Mouse (Mus musculus): ENCODE data around the gene Rbms3.

Gene Rbms3

GRCm38 (mm10) chr9:117178366-117178765 is 451.3 kb downstream of the Rbms3 start:
- WGBS: 98% methylated on average over 4 of the region's 4 CpGs

DNA sequence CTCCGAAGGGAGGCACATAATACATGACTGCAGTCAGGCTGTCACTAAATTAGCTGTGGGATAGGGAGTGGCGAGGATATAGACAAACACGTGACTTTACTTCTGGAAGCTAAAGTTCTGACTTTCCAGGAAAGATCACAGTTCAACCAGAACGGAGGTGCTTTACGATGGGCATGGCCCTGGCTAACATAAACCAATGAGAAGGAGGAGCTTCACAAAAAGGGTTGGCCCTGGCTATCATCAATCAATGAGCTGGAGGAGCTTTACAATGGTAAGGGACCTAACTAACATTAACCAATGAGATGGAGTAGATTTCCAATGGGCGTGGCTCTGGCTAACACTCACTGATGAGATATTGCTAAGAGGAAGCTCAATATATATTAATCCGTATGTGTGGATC is 457.2 kb downstream of the Rbms3 start:
- WGBS: 94% methylated on average over 7 of the region's 7 CpGs

- WGBS: 90% methylated on average over 5 of the region's 5 CpGs
Measured at GRCm38 (mm10) chr9:117169196-117169595, 460.5 kb downstream of the Rbms3 start.

GRCm38 (mm10) chr9:117163143-117163542 is 466.6 kb downstream of the Rbms3 start:
- 33% methylated on average over 6 of the region's 6 CpGs for WGBS

DNA sequence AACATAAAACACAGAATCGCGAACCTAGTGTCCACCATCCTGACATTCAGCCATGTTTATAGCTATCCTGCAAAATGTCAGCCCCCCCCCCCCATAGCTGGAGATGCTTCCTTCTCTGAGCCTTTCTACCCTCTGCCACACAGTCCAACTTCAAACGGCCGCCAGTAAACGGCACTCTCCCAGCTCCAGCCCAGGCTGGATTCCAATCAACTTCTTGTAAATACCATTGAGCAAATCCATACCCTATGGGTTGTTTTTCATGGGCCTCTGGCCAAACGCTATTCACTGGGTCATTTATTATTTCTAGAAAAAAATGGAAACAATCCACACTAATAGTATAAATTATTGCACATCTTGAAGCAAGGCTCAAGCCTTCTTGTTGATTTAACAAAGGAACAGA is 468.6 kb downstream of the Rbms3 start:
- WGBS: 79% methylated on average over 6 of the region's 6 CpGs

DNA sequence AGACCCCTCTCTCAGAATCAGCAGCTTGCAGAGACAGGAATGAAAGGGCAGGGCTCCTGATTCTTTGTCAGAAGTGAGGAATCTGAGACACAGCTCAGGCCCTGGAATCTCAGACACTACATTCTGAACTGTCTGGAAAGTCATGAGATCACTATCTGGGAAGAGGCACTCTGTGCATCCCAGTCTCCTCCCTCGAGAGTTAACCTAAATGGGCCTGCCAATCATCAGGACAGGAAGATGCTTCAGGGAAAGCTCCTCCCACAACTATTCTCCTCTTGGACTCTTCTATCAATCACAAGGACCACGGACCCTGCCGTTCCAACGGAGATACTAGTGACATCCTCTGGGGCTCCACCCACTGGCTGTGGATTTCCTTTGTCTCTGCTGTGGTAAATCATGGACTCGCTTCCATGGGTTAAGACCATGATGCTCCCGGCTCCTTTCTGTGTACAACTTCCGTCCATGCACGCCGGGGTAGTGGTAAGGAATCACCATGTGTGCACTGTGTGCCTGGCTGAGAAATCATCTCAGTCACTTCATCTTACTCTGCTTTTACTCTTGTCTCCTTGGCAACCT is 473.3 kb downstream of the Rbms3 start:
- WGBS: 84% methylated on average over 9 of the region's 9 CpGs

DNA sequence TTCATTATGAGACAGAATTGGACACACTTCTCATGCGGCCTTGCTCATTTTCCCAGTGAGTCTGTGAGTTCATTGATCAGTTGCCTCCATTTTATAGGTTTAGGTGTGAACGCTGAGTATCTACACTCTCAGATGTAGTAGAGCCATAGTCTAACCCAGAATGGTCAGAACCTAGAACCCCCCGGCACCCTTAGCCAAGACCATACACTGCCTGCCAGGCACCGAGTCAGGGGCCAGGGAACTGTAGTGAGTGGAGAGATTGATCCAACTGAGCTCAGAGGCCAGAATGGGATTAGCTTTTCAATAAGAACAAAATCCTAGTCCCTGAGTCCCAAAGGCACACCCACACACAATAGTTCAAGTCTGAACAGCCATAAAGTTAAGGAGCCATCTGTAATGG is 475.1 kb downstream of the Rbms3 start:
- 96% methylated on average over 4 of the region's 4 CpGs for WGBS

DNA sequence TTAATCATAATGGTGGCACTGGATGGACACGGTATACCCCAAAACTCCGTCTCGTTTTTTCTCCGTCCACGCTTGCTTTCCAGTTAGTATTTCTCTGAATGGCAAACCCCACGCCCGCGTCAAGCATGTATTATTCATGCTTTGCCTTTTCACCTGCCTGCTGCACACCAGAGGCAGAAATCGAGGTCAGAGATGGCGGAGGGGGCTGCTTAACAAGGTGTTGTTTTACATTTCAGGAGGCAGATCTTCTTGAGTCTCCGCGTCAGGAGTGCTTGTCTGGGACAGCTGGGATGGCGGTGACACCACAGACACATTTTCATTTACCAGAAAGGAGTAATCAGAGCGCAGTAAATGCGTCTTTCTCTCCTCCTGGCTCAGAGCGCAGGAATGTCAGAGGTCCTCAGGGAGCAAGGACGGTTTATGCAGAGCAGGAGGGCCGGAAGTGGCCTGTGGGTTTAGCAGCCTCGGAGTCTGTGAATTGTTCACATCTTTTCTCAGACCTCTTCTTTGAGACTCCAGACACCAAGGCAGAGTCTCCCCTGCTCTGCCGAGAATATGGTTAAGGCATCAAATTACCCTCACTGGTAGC is 475.9 kb downstream of the Rbms3 start:
- WGBS: 80% methylated on average over 20 of the region's 20 CpGs

DNA sequence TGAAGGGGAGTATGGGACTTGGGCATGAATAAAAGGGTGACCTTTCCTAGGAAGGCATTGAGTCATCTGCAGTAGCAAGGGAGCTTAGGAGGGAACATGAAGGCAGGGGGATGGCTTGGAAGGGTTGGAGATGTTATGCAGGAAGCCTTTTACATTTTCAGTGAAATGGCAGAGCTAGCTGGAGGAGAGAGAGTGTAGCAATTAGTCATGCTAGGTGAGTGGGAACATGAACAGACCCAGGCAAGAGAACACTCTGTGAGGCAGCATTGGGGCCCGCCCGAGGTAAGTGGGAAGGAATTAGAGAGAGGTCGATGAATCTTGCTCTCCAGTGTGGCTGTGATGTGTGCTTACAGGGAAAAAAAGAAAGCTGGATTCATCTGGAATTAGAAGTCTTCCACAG is 477.8 kb downstream of the Rbms3 start:
- 76% methylated on average over 3 of the region's 3 CpGs for WGBS

- WGBS: 47% methylated on average over 7 of the region's 7 CpGs
Measured at GRCm38 (mm10) chr9:117144057-117144723, 485.5 kb downstream of the Rbms3 start.

- 93% methylated on average over 3 of the region's 3 CpGs for WGBS
Measured at GRCm38 (mm10) chr9:117139971-117140370, 489.7 kb downstream of the Rbms3 start.

DNA sequence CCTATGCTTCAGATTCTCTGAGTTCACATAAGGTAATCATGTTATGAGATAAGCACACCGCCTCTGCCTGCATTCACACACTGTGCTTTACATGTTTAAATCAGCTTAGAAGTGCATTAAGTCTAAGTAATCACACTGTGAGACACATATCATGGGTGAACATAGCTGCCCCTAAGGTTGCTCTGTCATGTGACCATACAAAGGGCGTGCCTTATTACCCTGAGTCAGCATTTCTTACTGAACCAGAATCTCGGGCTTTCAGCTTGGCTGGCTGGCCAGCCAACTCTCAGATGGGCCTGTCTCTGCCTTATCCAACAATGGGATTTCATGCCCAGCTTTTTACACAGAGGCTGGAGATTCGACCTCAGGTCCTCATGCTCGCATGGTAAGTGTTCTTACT is 493.3 kb downstream of the Rbms3 start:
- 79% methylated on average over 5 of the region's 5 CpGs for WGBS

GRCm38 (mm10) chr9:117134043-117134442 is 495.7 kb downstream of the Rbms3 start:
- WGBS: 71% methylated on average over 2 of the region's 2 CpGs

DNA sequence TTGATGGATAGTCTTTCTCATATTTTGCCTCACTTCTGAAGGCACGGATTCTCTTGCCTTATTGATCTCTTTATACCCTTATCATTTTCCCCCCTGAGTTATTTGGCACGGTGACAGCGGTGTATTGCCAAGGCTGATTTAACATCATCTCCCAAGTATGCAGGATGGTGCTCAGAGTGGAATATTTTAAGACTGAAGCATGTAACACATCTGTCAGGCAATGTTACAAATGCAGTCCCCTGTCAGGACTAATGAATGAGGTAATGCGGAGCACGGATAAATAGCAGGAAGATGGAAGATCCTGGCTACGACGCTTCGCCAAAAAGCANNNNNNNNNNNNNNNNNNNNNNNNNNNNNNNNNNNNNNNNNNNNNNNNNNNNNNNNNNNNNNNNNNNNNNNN is 502.9 kb downstream of the Rbms3 start:
- WGBS: 66% methylated on average over 8 of the region's 8 CpGs

- 82% methylated on average over 6 of the region's 6 CpGs for WGBS
Measured at GRCm38 (mm10) chr9:117125844-117126243, 503.9 kb downstream of the Rbms3 start.

- WGBS: 94% methylated on average over 6 of the region's 6 CpGs
Measured at GRCm38 (mm10) chr9:117121572-117121971, 508.1 kb downstream of the Rbms3 start.

DNA sequence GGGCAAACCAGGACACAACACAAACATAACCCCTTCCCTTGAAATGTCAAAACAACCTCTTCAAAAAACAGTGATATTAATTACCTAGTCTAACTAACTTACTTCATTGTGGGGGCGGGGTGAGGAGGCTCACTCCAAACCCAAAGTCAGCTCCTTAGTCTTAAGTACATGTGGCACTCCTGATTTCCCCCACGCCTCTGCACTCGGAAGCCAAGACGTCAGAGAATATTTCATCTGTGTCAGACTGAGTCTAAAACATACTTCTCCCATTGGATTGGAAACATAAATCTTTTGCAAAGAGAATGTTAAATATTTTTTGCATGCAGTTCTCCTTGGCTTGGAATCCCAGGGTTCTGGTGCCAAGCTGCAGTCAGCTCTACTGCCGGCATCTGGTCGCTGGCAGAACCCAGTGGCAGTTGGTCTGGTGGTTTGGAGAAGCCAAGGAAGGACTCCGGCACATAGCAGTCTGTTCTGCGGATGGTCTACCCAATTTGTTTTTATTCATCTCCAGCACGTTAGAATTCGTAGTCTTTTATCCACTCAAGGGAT is 512.5 kb downstream of the Rbms3 start:
- 50% methylated on average over 10 of the region's 10 CpGs for WGBS

DNA sequence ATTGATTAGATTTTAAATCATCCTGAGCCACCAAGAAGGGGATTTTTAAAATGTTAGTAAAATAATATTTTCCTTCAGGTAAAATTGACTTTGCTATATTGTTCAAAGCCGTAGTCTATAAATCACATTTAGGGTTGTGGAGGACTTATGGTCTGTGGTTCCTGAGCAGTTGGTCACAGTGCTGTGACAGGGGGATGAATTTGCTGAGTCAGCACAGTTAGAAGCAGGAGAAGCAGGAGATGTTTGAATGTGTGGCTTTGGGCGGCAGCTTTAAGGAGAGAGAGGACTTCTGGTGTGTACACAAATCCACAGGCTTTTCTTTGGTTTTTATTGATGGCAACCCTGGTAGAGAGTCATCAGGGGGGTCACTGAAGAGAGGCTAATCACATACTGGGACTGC is 514.1 kb downstream of the Rbms3 start:
- WGBS: 87% methylated on average over 2 of the region's 2 CpGs

GRCm38 (mm10) chr9:117113592-117113991 is 516.1 kb downstream of the Rbms3 start:
- 88% methylated on average over 2 of the region's 2 CpGs for WGBS

DNA sequence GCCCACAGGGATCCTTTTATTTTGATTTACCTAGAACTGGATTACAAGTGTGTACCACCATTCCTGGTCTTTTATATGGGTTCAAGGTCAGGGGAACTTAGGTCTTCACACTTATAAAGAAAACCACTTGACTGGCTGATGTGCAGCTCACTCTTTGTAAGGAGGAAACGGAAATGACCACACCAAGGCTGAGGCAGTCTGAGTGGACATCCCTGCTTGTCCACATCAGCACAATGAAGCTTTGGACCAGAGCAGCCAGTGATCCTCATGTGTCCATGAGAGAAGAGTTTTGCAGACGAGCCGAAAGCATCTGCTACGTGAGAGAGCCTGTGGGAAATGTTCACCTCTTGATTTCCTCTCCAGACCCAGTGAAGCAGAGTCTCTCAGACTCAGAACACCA is 521.8 kb downstream of the Rbms3 start:
- WGBS: 96% methylated on average over 4 of the region's 4 CpGs

- WGBS: 86% methylated on average over 19 of the region's 19 CpGs
Measured at GRCm38 (mm10) chr9:117102198-117102930, 527.3 kb downstream of the Rbms3 start.

DNA sequence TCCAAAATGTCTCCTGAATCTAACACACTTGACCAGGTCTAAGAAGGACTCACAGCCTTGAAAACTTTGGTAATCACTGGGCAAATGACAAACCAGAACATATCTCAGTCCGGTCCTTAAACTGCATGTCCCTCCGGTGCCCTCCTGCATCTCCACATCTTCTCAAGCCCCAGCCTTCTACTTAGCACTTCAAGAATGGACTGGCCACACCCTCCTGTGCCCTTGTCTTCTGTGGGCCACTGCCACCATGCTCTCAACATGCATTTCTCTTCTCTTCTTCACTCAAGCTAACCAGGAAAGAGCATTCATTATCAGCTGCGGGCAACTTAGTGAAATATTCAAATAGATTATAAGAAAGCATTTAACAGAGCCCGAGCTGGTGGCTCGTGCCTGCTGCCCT is 529.5 kb downstream of the Rbms3 start:
- 95% methylated on average over 5 of the region's 5 CpGs for WGBS
